Mouse (Mus musculus): Measurements from ENCODE around the gene Ksr2. TPM values are rescaled to one million over a fixed set of nuclear protein-coding genes. Genes with fewer than 3 reads are reported as not detected.
A peak's percentile ranks its signal among the peaks of the same experiment; 100 is the strongest.

The Ksr2 gene
- total and polyA plus RNA-seq, 3 experiments = not detected

GRCm38 (mm10) chr5:117457583-117457982, 43.8 kb downstream of the Ksr2 start:
- Histone ChIP-seq H3K9ac (ENCODE audit: control insufficient read depth, low read depth, low read length, poor library complexity, severe bottlenecking) (no peak overlapping the region), H3K36me3 (ENCODE audit: control insufficient read depth in 1 of 2, insufficient read depth in 2 of 2, low read length in 2 of 2) (peaks cover 0 to 4% of the 10 kb centered on the region in 2 experiments; a peak in 2 of 4 replicates), H3K9me3 (replicated peaks; ENCODE audit: insufficient read depth, low read length) (no peaks in the 10 kb centered on the region), H3K27me3 (ENCODE audit: control insufficient read depth in 1 of 2, insufficient read depth in 2 of 2, low read length in 2 of 2) (no peaks in the 10 kb centered on the region), H3K79me2 (ENCODE audit: control insufficient read depth, insufficient read depth, low read length, poor library complexity) (no peaks in the 10 kb centered on the region), H3K4me3 (ENCODE audit: control insufficient read depth in 1 of 2, insufficient read depth in 1 of 2, low read depth in 2 of 2, low read length in 2 of 2) (no peak overlapping the region), H3K4me1 (ENCODE audit: control insufficient read depth in 1 of 2, insufficient read depth in 2 of 2, low read length in 2 of 2) (peaks cover 0 to 9% of the 10 kb centered on the region in 2 experiments; a peak in 2 of 4 replicates), H3K27ac (ENCODE audit: control insufficient read depth, low read depth, low read length) (no peak overlapping the region)
- DNase-seq (ENCODE audit: low read depth, low spot score) = no peak
- no peak for TF ChIP-seq ZNF384 (IDR thresholded peaks at IDR 0.05; ENCODE audit: low read depth, low read length)
- no peak for TF ChIP-seq GABPA (IDR thresholded peaks at IDR 0.05; ENCODE audit: low read depth, low read length)
- TF ChIP-seq TBP (IDR thresholded peaks at IDR 0.05; ENCODE audit: low read depth, low read length) = no peak
- no peak for TF ChIP-seq MAZ (IDR thresholded peaks at IDR 0.05; ENCODE audit: low read depth, low read length)
- TF ChIP-seq SMC3 (IDR thresholded peaks at IDR 0.05; ENCODE audit: low read depth, low read length) = no peak
- no peak for TF ChIP-seq ELF1 (IDR thresholded peaks at IDR 0.05; ENCODE audit: low read depth, low read length)
- no peak for TF ChIP-seq KAT2A (conservative IDR thresholded peaks at IDR 0.05; ENCODE audit: low read depth, low read length)
- TF ChIP-seq POLR2AphosphoS5 (IDR thresholded peaks at IDR 0.05; ENCODE audit: borderline replicate concordance, low read depth, low read length) = no peak
- no peak for TF ChIP-seq ZMIZ1 (IDR thresholded peaks at IDR 0.05; ENCODE audit: low read depth, low read length)
- TF ChIP-seq MAFK (IDR thresholded peaks at IDR 0.05; ENCODE audit: borderline replicate concordance, low read depth, low read length) = no peak
- TF ChIP-seq MYB (IDR thresholded peaks at IDR 0.05; ENCODE audit: low read depth, low read length) = no peak
- TF ChIP-seq JUND (IDR thresholded peaks at IDR 0.05; ENCODE audit: low read depth, low read length) = no peak
- no peak for TF ChIP-seq NRF1 (IDR thresholded peaks at IDR 0.05; ENCODE audit: insufficient read depth, low read depth, low read length, poor library complexity, severe bottlenecking)
- TF ChIP-seq CHD1 (IDR thresholded peaks at IDR 0.05; ENCODE audit: low read depth, low read length) = no peak
- no peak for TF ChIP-seq GATA1 (IDR thresholded peaks at IDR 0.05; ENCODE audit: low read depth, low read length)

GRCm38 (mm10) chr5:117458899-117459298, 45.1 kb downstream of the Ksr2 start:
- TF ChIP-seq EP300 (IDR thresholded peaks at IDR 0.05; ENCODE audit: low read depth in 1 of 2, low read length in 2 of 2) = 0 out of 4 replicates have a peak, but pooled peaks of 1 of the 2 experiments have one; percentile 26
- no peak for TF ChIP-seq POLR2AphosphoS2 (IDR thresholded peaks at IDR 0.05; ENCODE audit: low read length)
- 0 out of 2 replicates have a peak, but pooled peaks have one; percentile 24 for TF ChIP-seq TCF12 (IDR thresholded peaks at IDR 0.05; ENCODE audit: low read depth, low read length)
- DNase-seq (ENCODE audit: low read depth, low spot score) = peak; percentile 16
- no peak overlapping the region for H3K4me3 ChIP-seq (ENCODE audit: control insufficient read depth in 1 of 2, insufficient read depth in 1 of 2, low read depth in 2 of 2, low read length in 2 of 2)
- no peak overlapping the region for H3K9ac ChIP-seq (ENCODE audit: control insufficient read depth, low read depth, low read length, poor library complexity, severe bottlenecking)
- H3K4me1 ChIP-seq (ENCODE audit: control insufficient read depth in 1 of 2, insufficient read depth in 2 of 2, low read length in 2 of 2) = peaks cover 0 to 9% of the 10 kb centered on the region in 2 experiments; a peak in 2 of 4 replicates
- H3K79me2 ChIP-seq (ENCODE audit: control insufficient read depth, insufficient read depth, low read length, poor library complexity) = no peaks in the 10 kb centered on the region
- H3K9me3 ChIP-seq (replicated peaks; ENCODE audit: insufficient read depth, low read length) = no peaks in the 10 kb centered on the region
- peaks cover 0 to 4% of the 10 kb centered on the region in 2 experiments; a peak in 2 of 4 replicates for H3K36me3 ChIP-seq (ENCODE audit: control insufficient read depth in 1 of 2, insufficient read depth in 2 of 2, low read length in 2 of 2)
- no peak overlapping the region for H3K27ac ChIP-seq (ENCODE audit: control insufficient read depth, low read depth, low read length)
- no peaks in the 10 kb centered on the region for H3K27me3 ChIP-seq (ENCODE audit: control insufficient read depth in 1 of 2, insufficient read depth in 2 of 2, low read length in 2 of 2)
